Mouse (Mus musculus): ENCODE measurements around the gene Eef2k.
A peak's percentile ranks its signal among the peaks of the same experiment; 100 is the strongest.
"Not testable (repeated sequence)": the region's sequence is repeated elsewhere in the genome, so short reads cannot be mapped to it uniquely, and the experiment has no call there.

Eef2k gene

GRCm38 (mm10) chr7:120880770-120881169 lies 38.1 kb downstream of the Eef2k start:
- no peak for DNase-seq (ENCODE audit: low read depth, low spot score)

- DNase-seq (ENCODE audit: low read depth, low spot score) = no peak
Measured at GRCm38 (mm10) chr7:120881451-120881850, 38.8 kb downstream of the Eef2k start.

GRCm38 (mm10) chr7:120882674-120883073 lies 40.0 kb downstream of the Eef2k start:
- no peak for DNase-seq (ENCODE audit: low read depth, low spot score)

GRCm38 (mm10) chr7:120883523-120884290 lies 41.1 kb downstream of the Eef2k start:
- no peak for DNase-seq (ENCODE audit: low read depth, low spot score)

GRCm38 (mm10) chr7:120884746-120885145 lies 42.1 kb downstream of the Eef2k start:
- no peak for DNase-seq (ENCODE audit: low read depth, low spot score)

- no peak for DNase-seq (ENCODE audit: low read depth, low spot score)
Measured at GRCm38 (mm10) chr7:120893123-120893522, 50.5 kb downstream of the Eef2k start.

- DNase-seq (ENCODE audit: low read depth, low spot score) = no peak
Measured at GRCm38 (mm10) chr7:120897054-120897453, 54.4 kb downstream of the Eef2k start.

- DNase-seq (ENCODE audit: low read depth, low spot score) = no peak
Measured at GRCm38 (mm10) chr7:120897711-120898335, 55.2 kb downstream of the Eef2k start.

GRCm38 (mm10) chr7:120900191-120900590 lies 57.6 kb downstream of the Eef2k start:
- DNase-seq (ENCODE audit: low read depth, low spot score) = no peak

GRCm38 (mm10) chr7:120901701-120902100 lies 59.1 kb downstream of the Eef2k start:
- DNase-seq (ENCODE audit: low read depth, low spot score) = no peak

GRCm38 (mm10) chr7:120902931-120903330 lies 60.3 kb downstream of the Eef2k start:
- DNase-seq (ENCODE audit: low read depth, low spot score) = no peak

- not testable (repeated sequence) for DNase-seq (ENCODE audit: low read depth, low spot score)
Measured at GRCm38 (mm10) chr7:120910172-120910571, 67.5 kb downstream of the Eef2k start.

- DNase-seq (ENCODE audit: low read depth, low spot score) = not testable (repeated sequence)
Measured at GRCm38 (mm10) chr7:120911268-120911667, 68.6 kb downstream of the Eef2k start.

GRCm38 (mm10) chr7:120913332-120913731 lies 70.7 kb downstream of the Eef2k start:
- no peak for DNase-seq (ENCODE audit: low read depth, low spot score)

GRCm38 (mm10) chr7:120916262-120916875 lies 73.7 kb downstream of the Eef2k start:
- no peak for DNase-seq (ENCODE audit: low read depth, low spot score)

- DNase-seq (ENCODE audit: low read depth, low spot score) = no peak
Measured at GRCm38 (mm10) chr7:120917279-120917591, 74.6 kb downstream of the Eef2k start.

GRCm38 (mm10) chr7:120917592-120918461 lies 75.2 kb downstream of the Eef2k start, which contains the start of gene Polr3e:
Gene Polr3e (plus strand): TSS chr7:120917744.
- DNase-seq (ENCODE audit: low read depth, low spot score) = peak; percentile 98

- peak; percentile 71 for DNase-seq (ENCODE audit: low read depth, low spot score)
Measured at GRCm38 (mm10) chr7:120918526-120918962, 75.9 kb downstream of the Eef2k start.

- DNase-seq (ENCODE audit: low read depth, low spot score) = no peak
Measured at GRCm38 (mm10) chr7:120933110-120933509, 90.5 kb downstream of the Eef2k start.

GRCm38 (mm10) chr7:120933680-120934195 lies 91.1 kb downstream of the Eef2k start:
- no peak for DNase-seq (ENCODE audit: low read depth, low spot score)

GRCm38 (mm10) chr7:120934716-120935115 lies 92.1 kb downstream of the Eef2k start:
- peak; percentile 48 for DNase-seq (ENCODE audit: low read depth, low spot score)

All from embryo, embryonic 11.5 days (tissue).